Mouse (Mus musculus): ENCODE measurements around the gene Kif2c.

The Kif2c gene

GRCm38 (mm10) chr4:117117931-117118330 is 64.5 kb downstream of the Kif2c start:
- DNase-seq (ENCODE audit: low spot score), result no peak

DNA sequence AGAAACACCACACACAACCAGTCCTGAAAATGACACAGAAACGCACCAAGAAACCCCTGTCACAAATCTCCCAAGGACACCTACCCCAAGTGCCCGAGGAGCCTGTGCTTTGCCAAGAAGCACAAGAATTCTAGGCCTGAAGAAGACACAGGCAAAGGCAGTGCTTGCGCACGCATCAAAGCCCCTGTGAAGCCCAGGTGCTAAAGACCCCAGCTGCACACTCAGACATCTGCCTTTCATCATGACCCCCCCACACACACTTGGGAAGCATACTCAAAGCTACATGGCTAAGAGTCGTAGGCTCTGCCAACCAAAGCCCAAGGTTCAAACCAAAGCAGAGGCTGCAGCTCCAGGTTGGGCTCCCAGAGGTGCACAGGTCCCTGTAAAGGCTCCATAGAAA is 66.8 kb downstream of the Kif2c start:
- DNase-seq (ENCODE audit: low spot score), result no peak

GRCm38 (mm10) chr4:117113237-117113636 is 69.2 kb downstream of the Kif2c start:
- no peak for DNase-seq (ENCODE audit: low spot score)

DNA sequence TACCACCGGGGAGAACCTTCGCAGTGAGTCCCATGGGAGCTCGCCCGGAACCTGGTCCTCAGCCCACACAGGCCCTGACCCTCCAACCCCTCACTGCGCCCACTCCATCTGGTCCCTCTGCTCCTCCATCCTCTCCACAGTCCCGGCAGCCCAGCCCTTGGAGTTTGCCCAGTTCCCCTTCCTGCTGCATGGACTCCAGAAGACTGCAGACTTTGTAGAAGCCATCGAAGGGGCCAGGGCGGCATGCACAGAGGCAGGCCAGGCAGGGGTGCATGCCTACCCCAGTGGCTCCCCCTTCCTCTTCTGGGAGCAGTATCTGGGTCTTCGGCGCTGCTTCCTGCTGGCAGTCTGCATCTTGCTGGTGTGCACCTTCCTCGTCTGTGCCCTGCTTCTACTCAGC is 71.5 kb downstream of the Kif2c start:
- no peak for DNase-seq (ENCODE audit: low spot score)

DNA sequence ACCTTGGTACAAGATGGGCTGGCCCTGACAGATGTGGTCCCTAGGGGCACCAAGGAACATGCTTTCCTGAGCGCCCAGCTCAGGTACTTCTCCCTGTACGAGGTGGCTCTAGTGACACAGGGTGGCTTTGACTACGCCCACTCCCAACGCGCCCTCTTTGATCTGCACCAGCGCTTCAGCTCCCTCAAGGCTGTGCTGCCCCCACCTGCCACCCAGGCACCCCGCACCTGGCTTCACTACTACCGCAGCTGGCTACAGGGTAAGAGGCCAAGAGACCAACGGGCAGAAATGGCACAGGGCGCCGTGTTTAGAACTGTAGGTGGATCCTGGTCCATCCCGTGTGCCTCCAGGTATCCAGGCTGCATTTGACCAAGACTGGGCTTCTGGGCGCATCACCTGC is 72.2 kb downstream of the Kif2c start:
- DNase-seq (ENCODE audit: low spot score), result no peak

All from ovary, postnatal 14 days (tissue).